Mouse (Mus musculus): Measurements from ENCODE around the gene Gm21992. TPM values are rescaled to one million over a fixed set of nuclear protein-coding genes. Genes with fewer than 3 reads are reported as not detected.

The Gm21992 gene
- polyA plus RNA-seq, 1 experiment from 2014 or later = 12.9 TPM

GRCm38 (mm10) chr19:4845846-4846245 lies 34.4 kb upstream of the Gm21992 start:
- peaks cover 2% of the 10 kb centered on the region; the same call in 1 of the 2 replicates for H3K27me3 ChIP-seq (ENCODE audit: control insufficient read depth, insufficient read depth, low read length)
- no peak overlapping the region for H3K4me3 ChIP-seq (ENCODE audit: low read depth, low read length)
- no peak overlapping the region for H3K27ac ChIP-seq (ENCODE audit: low read depth, low read length)
- H3K4me1 ChIP-seq (ENCODE audit: control insufficient read depth, insufficient read depth, low read length) = no peaks in the 10 kb centered on the region
- no peak overlapping the region for H3K9ac ChIP-seq (ENCODE audit: low read length)
- H3K4me2 ChIP-seq = no peak overlapping the region
- 76% methylated on average over 2 of the region's 2 CpGs for WGBS
- DNase-seq (ENCODE audit: low spot score, missing footprints) (no peak), ATAC-seq (ENCODE audit: low FRiP score) (no peak)
- H3K9me3 ChIP-seq (ENCODE audit: control insufficient read depth, low read length) = no peaks in the 10 kb centered on the region
- H3K36me3 ChIP-seq (ENCODE audit: control insufficient read depth, insufficient read depth, low read length) = no peaks in the 10 kb centered on the region

GRCm38 (mm10) chr19:4842611-4843010 lies 31.2 kb upstream of the Gm21992 start:
- DNase-seq (ENCODE audit: low spot score, missing footprints) = no peak
- Histone ChIP-seq H3K4me2 (no peak overlapping the region), H3K27me3 (ENCODE audit: control insufficient read depth, insufficient read depth, low read length) (peaks cover 11% of the 10 kb centered on the region), H3K4me3 (ENCODE audit: low read depth, low read length) (no peak overlapping the region), H3K4me1 (ENCODE audit: control insufficient read depth, insufficient read depth, low read length) (peaks cover 9% of the 10 kb centered on the region), H3K27ac (ENCODE audit: low read depth, low read length) (no peak overlapping the region), H3K9ac (ENCODE audit: low read length) (no peak overlapping the region), H3K9me3 (ENCODE audit: control insufficient read depth, low read length) (no peaks in the 10 kb centered on the region), H3K36me3 (ENCODE audit: control insufficient read depth, insufficient read depth, low read length) (no peaks in the 10 kb centered on the region)
- WGBS = 67% methylated on average over 2 of the region's 2 CpGs
- no peak for ATAC-seq (ENCODE audit: low FRiP score)

GRCm38 (mm10) chr19:4840848-4841247 lies 29.4 kb upstream of the Gm21992 start:
- Histone ChIP-seq H3K4me3 (ENCODE audit: low read depth, low read length) (no peak overlapping the region), H3K9me3 (ENCODE audit: control insufficient read depth, low read length) (no peaks in the 10 kb centered on the region), H3K36me3 (ENCODE audit: control insufficient read depth, insufficient read depth, low read length) (no peaks in the 10 kb centered on the region), H3K27ac (ENCODE audit: low read depth, low read length) (no peak overlapping the region), H3K9ac (ENCODE audit: low read length) (no peak overlapping the region), H3K4me2 (no peak overlapping the region), H3K27me3 (ENCODE audit: control insufficient read depth, insufficient read depth, low read length) (peaks cover 11% of the 10 kb centered on the region), H3K4me1 (ENCODE audit: control insufficient read depth, insufficient read depth, low read length) (peaks cover 9% of the 10 kb centered on the region)
- 88% methylated on average over 9 of the region's 9 CpGs for WGBS
- DNase-seq (ENCODE audit: low spot score, missing footprints) (no peak), ATAC-seq (ENCODE audit: low FRiP score) (no peak)

GRCm38 (mm10) chr19:4839149-4839548 lies 27.7 kb upstream of the Gm21992 start, which contains the start of the genes Ccs and Ccdc87:
Gene Ccs, minus strand, starts transcription at chr19:4839332.
Gene Ccdc87, plus strand, starts transcription at chr19:4839366.
- Histone ChIP-seq H3K27me3 (ENCODE audit: control insufficient read depth, insufficient read depth, low read length) (peaks cover 11% of the 10 kb centered on the region), H3K9ac (ENCODE audit: low read length) (peak within 1 kb of the TSS; percentile 71), H3K4me3 (ENCODE audit: low read depth, low read length) (peak within 1 kb of the TSS; percentile 43), H3K27ac (ENCODE audit: low read depth, low read length) (no peak within 1 kb of the TSS), H3K9me3 (ENCODE audit: control insufficient read depth, low read length) (no peaks in the 10 kb centered on the region), H3K36me3 (ENCODE audit: control insufficient read depth, insufficient read depth, low read length) (no peaks in the 10 kb centered on the region), H3K4me1 (ENCODE audit: control insufficient read depth, insufficient read depth, low read length) (peaks cover 9% of the 10 kb centered on the region), H3K4me2 (peak within 1 kb of the TSS; percentile 68)
- ATAC-seq (ENCODE audit: low FRiP score) (peak; percentile 99), DNase-seq (ENCODE audit: low spot score, missing footprints) (peak; percentile 98)
- WGBS = under 1% methylated on average over 25 of the region's 25 CpGs

GRCm38 (mm10) chr19:4838526-4839140 lies 27.2 kb upstream of the Gm21992 start:
- 38% methylated on average over 10 of the region's 10 CpGs for WGBS
- peak overlapping the region; percentile 43 for H3K4me3 ChIP-seq (ENCODE audit: low read depth, low read length)
- no peak for ATAC-seq (ENCODE audit: low FRiP score)
- peak overlapping the region; percentile 68 for H3K4me2 ChIP-seq
- H3K27ac ChIP-seq (ENCODE audit: low read depth, low read length) = no peak overlapping the region
- DNase-seq (ENCODE audit: low spot score, missing footprints) = no peak
- H3K27me3 ChIP-seq (ENCODE audit: control insufficient read depth, insufficient read depth, low read length) = peaks cover 11% of the 10 kb centered on the region
- peaks cover 9% of the 10 kb centered on the region for H3K4me1 ChIP-seq (ENCODE audit: control insufficient read depth, insufficient read depth, low read length)
- no peaks in the 10 kb centered on the region for H3K36me3 ChIP-seq (ENCODE audit: control insufficient read depth, insufficient read depth, low read length)
- H3K9me3 ChIP-seq (ENCODE audit: control insufficient read depth, low read length) = no peaks in the 10 kb centered on the region
- peak overlapping the region; percentile 71 for H3K9ac ChIP-seq (ENCODE audit: low read length)

- peaks cover 11% of the 10 kb centered on the region for H3K27me3 ChIP-seq (ENCODE audit: control insufficient read depth, insufficient read depth, low read length)
- H3K4me1 ChIP-seq (ENCODE audit: control insufficient read depth, insufficient read depth, low read length) = peaks cover 9% of the 10 kb centered on the region
- H3K4me2 ChIP-seq = no peak overlapping the region
- H3K4me3 ChIP-seq (ENCODE audit: low read depth, low read length) = no peak overlapping the region
- no peak overlapping the region for H3K9ac ChIP-seq (ENCODE audit: low read length)
- 91% methylated on average over 6 of the region's 6 CpGs for WGBS
- ATAC-seq (ENCODE audit: low FRiP score) = no peak
- no peaks in the 10 kb centered on the region for H3K36me3 ChIP-seq (ENCODE audit: control insufficient read depth, insufficient read depth, low read length)
- no peak overlapping the region for H3K27ac ChIP-seq (ENCODE audit: low read depth, low read length)
- no peak for DNase-seq (ENCODE audit: low spot score, missing footprints)
- no peaks in the 10 kb centered on the region for H3K9me3 ChIP-seq (ENCODE audit: control insufficient read depth, low read length)
These were observed 25.6 kb upstream of the Gm21992 start for GRCm38 (mm10) chr19:4837049-4837448.

- Histone ChIP-seq H3K36me3 (ENCODE audit: control insufficient read depth, insufficient read depth, low read length) (no peaks in the 10 kb centered on the region), H3K4me1 (ENCODE audit: control insufficient read depth, insufficient read depth, low read length) (peaks cover 9% of the 10 kb centered on the region), H3K9me3 (ENCODE audit: control insufficient read depth, low read length) (no peaks in the 10 kb centered on the region), H3K27me3 (ENCODE audit: control insufficient read depth, insufficient read depth, low read length) (peaks cover 11% of the 10 kb centered on the region), H3K4me2 (no peak overlapping the region), H3K27ac (ENCODE audit: low read depth, low read length) (no peak overlapping the region), H3K4me3 (ENCODE audit: low read depth, low read length) (no peak overlapping the region), H3K9ac (ENCODE audit: low read length) (no peak overlapping the region)
- ATAC-seq (ENCODE audit: low FRiP score) (no peak), DNase-seq (ENCODE audit: low spot score, missing footprints) (no peak)
- 87% methylated on average over 2 of the region's 2 CpGs for WGBS
These were observed 24.7 kb upstream of the Gm21992 start for GRCm38 (mm10) chr19:4836096-4836495.

- no peak for DNase-seq (ENCODE audit: low spot score, missing footprints)
- Histone ChIP-seq H3K4me3 (ENCODE audit: low read depth, low read length) (no peak overlapping the region), H3K4me1 (ENCODE audit: control insufficient read depth, insufficient read depth, low read length) (peaks cover 9% of the 10 kb centered on the region), H3K27ac (ENCODE audit: low read depth, low read length) (no peak overlapping the region), H3K9me3 (ENCODE audit: control insufficient read depth, low read length) (no peaks in the 10 kb centered on the region), H3K27me3 (ENCODE audit: control insufficient read depth, insufficient read depth, low read length) (no peaks in the 10 kb centered on the region), H3K36me3 (ENCODE audit: control insufficient read depth, insufficient read depth, low read length) (no peaks in the 10 kb centered on the region), H3K4me2 (no peak overlapping the region), H3K9ac (ENCODE audit: low read length) (no peak overlapping the region)
- ATAC-seq (ENCODE audit: low FRiP score) = no peak
- 92% methylated on average over 8 of the region's 8 CpGs for WGBS
These were observed 22.6 kb upstream of the Gm21992 start for GRCm38 (mm10) chr19:4833977-4834376.

- H3K9me3 ChIP-seq (ENCODE audit: control insufficient read depth, low read length) = no peaks in the 10 kb centered on the region
- H3K4me3 ChIP-seq (ENCODE audit: low read depth, low read length) = no peak overlapping the region
- H3K27ac ChIP-seq (ENCODE audit: low read depth, low read length) = no peak overlapping the region
- no peaks in the 10 kb centered on the region for H3K4me1 ChIP-seq (ENCODE audit: control insufficient read depth, insufficient read depth, low read length)
- 67% methylated on average over 7 of the region's 7 CpGs for WGBS
- H3K4me2 ChIP-seq = no peak overlapping the region
- DNase-seq (ENCODE audit: low spot score, missing footprints) (no peak), ATAC-seq (ENCODE audit: low FRiP score) (no peak)
- H3K27me3 ChIP-seq (ENCODE audit: control insufficient read depth, insufficient read depth, low read length) = no peaks in the 10 kb centered on the region
- no peak overlapping the region for H3K9ac ChIP-seq (ENCODE audit: low read length)
- H3K36me3 ChIP-seq (ENCODE audit: control insufficient read depth, insufficient read depth, low read length) = peaks cover 2% of the 10 kb centered on the region; the same call in 1 of the 2 replicates
These were observed 17.7 kb upstream of the Gm21992 start for GRCm38 (mm10) chr19:4829156-4829555.
